Mouse (Mus musculus) limb, embryonic 14.5 days (tissue): ENCODE results near the gene H2-T23. TPM values are rescaled to one million over a fixed set of nuclear protein-coding genes. Genes with fewer than 3 reads are reported as not detected.
"Not testable (repeated sequence)": the region's sequence is repeated elsewhere in the genome, so short reads cannot be mapped to it uniquely, and the experiment has no call there.

ENCODE experiments used
- ATAC-seq: fragments of 200-750 bp; cut with Nextera tagmentation; 2 replicates; pipeline ENCODE4 v1.8.0; 2017; ENCODE audit warnings: low read depth, moderate number of reproducible peaks, moderate TSS enrichment; ENCODE audit not compliant: low FRiP score
- DNase-seq: peaks from one replicate; pipeline ENCODE4 v3.0.0-alpha.2; 2015; ENCODE audit warnings: low spot score
- H3K27ac ChIP-seq: fragments of 300-500 bp; sonication (generic); replicated peaks from 2 replicates; pipeline ENCODE4 v1.5.1; 2014; ENCODE audit warnings: low read depth, mild to moderate bottlenecking, low read length, moderate library complexity, mixed read lengths
- H3K27me3 ChIP-seq: fragments of 300-500 bp; sonication (generic); 2 replicates; pipeline ENCODE4 v1.6.1; 2014; ENCODE audit warnings: low read length, mixed read lengths; ENCODE audit not compliant: control insufficient read depth, insufficient read depth
- H3K36me3 ChIP-seq: fragments of 300-500 bp; sonication (generic); 2 replicates; pipeline ENCODE4 v1.6.1; 2014; ENCODE audit warnings: mild to moderate bottlenecking, low read length, moderate library complexity, mixed read lengths; ENCODE audit not compliant: control insufficient read depth, insufficient read depth
- H3K4me1 ChIP-seq: fragments of 300-500 bp; sonication (generic); 2 replicates; pipeline ENCODE4 v1.6.1; 2014; ENCODE audit warnings: antibody characterized with exemption, low read length, mixed read lengths; ENCODE audit not compliant: control insufficient read depth, insufficient read depth
- H3K4me2 ChIP-seq: fragments of 300-500 bp; sonication (generic); replicated peaks from 2 replicates; pipeline ENCODE4 v1.6.1; 2014; ENCODE audit warnings: low read depth, mild to moderate bottlenecking, low read length, moderate library complexity; ENCODE audit not compliant: severe bottlenecking
- H3K4me3 ChIP-seq: fragments of 300-500 bp; sonication (generic); replicated peaks from 2 replicates; pipeline ENCODE4 v1.5.1; 2014; ENCODE audit warnings: low read length
- H3K9ac ChIP-seq: fragments of 300-500 bp; sonication (generic); 2 replicates; pipeline ENCODE4 v1.6.1; 2014; ENCODE audit warnings: mild to moderate bottlenecking, low read depth, low read length, moderate library complexity; ENCODE audit not compliant: severe bottlenecking
- H3K9me3 ChIP-seq: fragments of 300-500 bp; sonication (generic); 2 replicates; pipeline ENCODE4 v1.6.1; 2016; ENCODE audit warnings: low read length; ENCODE audit not compliant: control insufficient read depth
- POLR2A ChIP-seq: fragments of 200-500 bp; IDR thresholded peaks from 2 replicates; pipeline ENCODE4 v1.8.0; 2012; ENCODE audit warnings: inconsistent platforms, mild to moderate bottlenecking, moderate library complexity, borderline replicate concordance; ENCODE audit not compliant: insufficient read depth, insufficient read length; ENCODE audit errors: extremely low read depth
- WGBS: fragments of 180-500 bp; shearing (Covaris S2); extraction: QIAGEN DNeasy Blood & Tissue Kit; methylation state at CpG from one replicate; pipeline ENCODE4 v1.1.7; 2014; 5-methylcytosine and 5-hydroxymethylcytosine counted together
- polyA plus RNA-seq, 2 experiments: library from polyadenylated mRNA; depleted of rRNA in 1 of 2; stranded (reverse) in 1 of 2; unstranded in 1 of 2; fragments of >200 nt; fragmentation: Nextera tagmentation in 1 of 2; extraction: Ambion mirVana in 1 of 2; gene quantifications; 2 replicates each; pipeline versions ENCODE4 v1.2.1 to v1.2.3; 2012 to 2014

Gene H2-T23
- polyA plus RNA-seq, 2 experiments: 10.0 to 13.5 TPM

GRCm38 (mm10) chr17:36042610-36043169 is 10.0 kb upstream of the H2-T23 start, which contains the start of the genes H2-T22 and Gm6034:
H2-T22 (minus strand) TSS chr17:36042747.
Gm6034 (plus strand) TSS chr17:36042961.
- DNase-seq (peak; percentile 95), ATAC-seq (peak; percentile 97)
- TF ChIP-seq POLR2A: peak; percentile 68; the same call in 1 of the 2 replicates
- not testable (repeated sequence) for H3K9me3 ChIP-seq, H3K27ac ChIP-seq, H3K4me1 ChIP-seq, H3K36me3 ChIP-seq, H3K27me3 ChIP-seq
- H3K4me2 ChIP-seq: peak within 1 kb of the TSS; percentile 63
- H3K4me3 ChIP-seq: peak within 1 kb of the TSS; percentile 36
- 2% methylated on average over 12 of the region's 12 CpGs for whole genome bisulfite sequencing
- H3K9ac ChIP-seq: peak within 1 kb of the TSS; percentile 47

- WGBS: 2% methylated on average over 16 of the region's 19 CpGs
- DNase-seq: not testable (repeated sequence)
- H3K4me2 ChIP-seq: peak overlapping the region; percentile 63
These were observed 9.4 kb upstream of the H2-T23 start for GRCm38 (mm10) chr17:36042055-36042454.

GRCm38 (mm10) chr17:36040604-36041003 is 7.9 kb upstream of the H2-T23 start:
- not testable (repeated sequence) for H3K4me3 ChIP-seq, H3K4me1 ChIP-seq, H3K9ac ChIP-seq, DNase-seq, H3K27ac ChIP-seq, ATAC-seq, H3K36me3 ChIP-seq, H3K27me3 ChIP-seq, H3K4me2 ChIP-seq, H3K9me3 ChIP-seq
- 85% methylated on average over 2 of the region's 2 CpGs for WGBS

More at GRCm38 (mm10) chr17:36042055-36042454, 9.4 kb upstream of the H2-T23 start:
- H3K9me3 ChIP-seq, H3K27me3 ChIP-seq, H3K4me1 ChIP-seq, H3K36me3 ChIP-seq, H3K27ac ChIP-seq: not testable (repeated sequence)
- Histone ChIP-seq H3K4me3 (peak overlapping the region; percentile 36), H3K9ac (peak overlapping the region; percentile 47; the same call in 1 of the 2 replicates)
- peak; percentile 60 for ATAC-seq

- H3K4me2 ChIP-seq, H3K9ac ChIP-seq, DNase-seq, H3K36me3 ChIP-seq, ATAC-seq, H3K4me1 ChIP-seq, H3K27me3 ChIP-seq, H3K27ac ChIP-seq, H3K9me3 ChIP-seq, H3K4me3 ChIP-seq: not testable (repeated sequence)
- 85% methylated on average over 13 of the region's 13 CpGs for WGBS
These were observed 3.5 kb upstream of the H2-T23 start for GRCm38 (mm10) chr17:36036126-36036525.

GRCm38 (mm10) chr17:36035010-36035638 is 2.5 kb upstream of the H2-T23 start:
- 36% methylated on average over 3 of the region's 3 CpGs for WGBS
- H3K27ac ChIP-seq, ATAC-seq, H3K4me2 ChIP-seq, H3K36me3 ChIP-seq, H3K9ac ChIP-seq, H3K4me1 ChIP-seq, H3K9me3 ChIP-seq, H3K4me3 ChIP-seq, H3K27me3 ChIP-seq: not testable (repeated sequence)
- DNase-seq: peak; percentile 38

- not testable (repeated sequence) for H3K9me3 ChIP-seq, H3K4me1 ChIP-seq, DNase-seq, H3K27ac ChIP-seq, H3K27me3 ChIP-seq, H3K4me3 ChIP-seq, H3K4me2 ChIP-seq, ATAC-seq, H3K36me3 ChIP-seq, H3K9ac ChIP-seq
- 62% methylated on average over 3 of the region's 3 CpGs for WGBS
These were observed 1.9 kb upstream of the H2-T23 start for GRCm38 (mm10) chr17:36034524-36034923.

GRCm38 (mm10) chr17:36031583-36032331 is 898 bp downstream of the H2-T23 start:
- Histone ChIP-seq H3K9ac (peak overlapping the region; percentile 55), H3K4me2 (peak overlapping the region; percentile 82), H3K4me3 (peak overlapping the region; percentile 44)
- not testable (repeated sequence) for H3K9me3 ChIP-seq, H3K27ac ChIP-seq, H3K4me1 ChIP-seq, DNase-seq, H3K36me3 ChIP-seq, H3K27me3 ChIP-seq
- 2% methylated on average over 39 of the region's 40 CpGs for WGBS
- ATAC-seq: peak; percentile 57; the same call in 1 of the 2 replicates
